Mouse (Mus musculus) layer of hippocampus, adult 11-12 months (tissue): ENCODE data around the gene Tmtc4.
A peak's percentile ranks its signal among the peaks of the same experiment; 100 is the strongest.

Experiments used
- DNase-seq: peaks from one replicate; pipeline ENCODE4 v3.0.0; 2022; ENCODE audit warnings: low spot score

The Tmtc4 gene

GRCm38 (mm10) chr14:122983226-122984215 lies at the start of gene Tmtc4:
Gene Tmtc4 (minus strand): TSS chr14:122984035.
- DNase-seq, result peak; percentile 95

GRCm38 (mm10) chr14:123032435-123032834 lies 48.6 kb upstream of the Tmtc4 start:
- no peak for DNase-seq

GRCm38 (mm10) chr14:123027876-123028275 lies 44.0 kb upstream of the Tmtc4 start:
- no peak for DNase-seq

GRCm38 (mm10) chr14:123022981-123023380 lies 39.1 kb upstream of the Tmtc4 start:
- no peak for DNase-seq

GRCm38 (mm10) chr14:123016310-123016709 lies 32.5 kb upstream of the Tmtc4 start:
- DNase-seq, result no peak

GRCm38 (mm10) chr14:123015687-123016086 lies 31.9 kb upstream of the Tmtc4 start:
- no peak for DNase-seq

- no peak for DNase-seq
These were observed 25.5 kb upstream of the Tmtc4 start for GRCm38 (mm10) chr14:123009108-123010018.

- DNase-seq, result no peak
These were observed 24.8 kb upstream of the Tmtc4 start for GRCm38 (mm10) chr14:123008672-123009071.

- DNase-seq, result no peak
These were observed 19.9 kb upstream of the Tmtc4 start for GRCm38 (mm10) chr14:123003715-123004114.

GRCm38 (mm10) chr14:123001391-123001790 lies 17.6 kb upstream of the Tmtc4 start:
- no peak for DNase-seq

- no peak for DNase-seq
These were observed 13.6 kb upstream of the Tmtc4 start for GRCm38 (mm10) chr14:122997465-122997864.

- no peak for DNase-seq
These were observed 10.1 kb upstream of the Tmtc4 start for GRCm38 (mm10) chr14:122993935-122994334.

- DNase-seq, result no peak
These were observed 9.1 kb upstream of the Tmtc4 start for GRCm38 (mm10) chr14:122992937-122993336.

- DNase-seq, result no peak
These were observed 6.8 kb upstream of the Tmtc4 start for GRCm38 (mm10) chr14:122990521-122991052.

GRCm38 (mm10) chr14:122986404-122986803 lies 2.6 kb upstream of the Tmtc4 start:
- DNase-seq, result no peak

GRCm38 (mm10) chr14:122982571-122983225 lies 1.1 kb downstream of the Tmtc4 start:
- DNase-seq, result peak; percentile 59

GRCm38 (mm10) chr14:122981831-122982485 lies 1.9 kb downstream of the Tmtc4 start:
- no peak for DNase-seq

GRCm38 (mm10) chr14:122978871-122979270 lies 5.0 kb downstream of the Tmtc4 start:
- no peak for DNase-seq

- no peak for DNase-seq
These were observed 6.1 kb downstream of the Tmtc4 start for GRCm38 (mm10) chr14:122977797-122978140.

- DNase-seq, result no peak
These were observed 6.6 kb downstream of the Tmtc4 start for GRCm38 (mm10) chr14:122977056-122977796.
